Mouse (Mus musculus): ENCODE data around the gene Tfg. TPM values are rescaled to one million over a fixed set of nuclear protein-coding genes. Genes with fewer than 3 reads are reported as not detected.
A peak's percentile ranks its signal among the peaks of the same experiment; 100 is the strongest.

The Tfg gene
- polyA plus RNA-seq, 1 experiment from 2014 or later: 164 TPM

DNA sequence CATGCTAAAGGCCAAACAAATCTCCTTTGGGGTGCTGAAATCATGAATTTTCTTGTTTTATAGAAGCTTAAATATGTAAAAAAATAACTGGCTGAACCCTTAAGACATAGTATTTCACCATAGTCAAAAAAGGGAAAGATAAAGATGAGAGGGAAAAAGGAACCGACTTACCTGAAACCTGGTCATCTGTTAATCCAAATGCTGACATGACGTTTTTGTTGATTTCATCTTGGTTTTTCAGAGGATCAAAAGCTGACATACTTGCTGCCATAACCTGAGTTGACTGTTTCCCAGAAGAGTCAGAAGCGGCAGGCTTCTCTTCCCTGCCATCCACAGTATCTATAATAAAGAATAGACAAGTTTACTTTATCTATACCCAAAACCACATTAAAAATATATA is 16.4 kb downstream of the Tfg start:
- Histone ChIP-seq H3K4me3 (ENCODE audit: low read length) (no peak overlapping the region), H3K9me3 (ENCODE audit: control insufficient read depth, low read length) (no peaks in the 10 kb centered on the region), H3K36me3 (ENCODE audit: control insufficient read depth, insufficient read depth, low read length) (peaks cover 22% of the 10 kb centered on the region), H3K27me3 (replicated peaks; ENCODE audit: control insufficient read depth, insufficient read depth, low read length) (no peaks in the 10 kb centered on the region), H3K4me2 (ENCODE audit: low read length) (no peak overlapping the region), H3K4me1 (ENCODE audit: control insufficient read depth, insufficient read depth, low read depth, low read length) (no peaks in the 10 kb centered on the region), H3K27ac (ENCODE audit: low read depth, low read length) (no peak overlapping the region), H3K9ac (ENCODE audit: low read depth, low read length) (no peak overlapping the region)
- WGBS: 94% methylated on average over 3 of the region's 3 CpGs
- no peak for ATAC-seq

DNA sequence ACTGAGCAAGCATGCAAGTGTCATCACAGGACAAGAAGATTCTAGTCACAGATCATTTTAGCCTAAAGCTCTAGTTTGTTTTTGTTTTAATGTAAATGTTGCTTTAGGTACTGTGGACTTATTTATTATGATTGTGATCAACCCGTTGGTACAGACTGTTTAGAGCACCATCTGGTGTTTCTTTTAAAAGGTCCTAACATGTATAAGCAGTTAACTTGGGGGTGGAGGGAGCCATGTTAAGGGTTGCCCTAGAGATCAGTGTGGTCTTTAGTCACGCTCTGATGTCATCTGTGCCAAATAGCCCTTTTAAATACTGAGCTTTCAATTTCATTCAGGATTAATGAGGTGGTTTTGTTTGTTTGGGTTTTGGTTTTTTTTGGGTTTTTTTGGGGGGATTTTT is 20.8 kb downstream of the Tfg start:
- WGBS: 45% methylated on average over 2 of the region's 2 CpGs
- H3K36me3 ChIP-seq (ENCODE audit: control insufficient read depth, insufficient read depth, low read length): peaks cover 16% of the 10 kb centered on the region
- H3K9ac ChIP-seq (ENCODE audit: low read depth, low read length): no peak overlapping the region
- no peak for ATAC-seq
- H3K4me2 ChIP-seq (ENCODE audit: low read length): no peak overlapping the region
- no peak overlapping the region for H3K4me3 ChIP-seq (ENCODE audit: low read length)
- no peaks in the 10 kb centered on the region for H3K4me1 ChIP-seq (ENCODE audit: control insufficient read depth, insufficient read depth, low read depth, low read length)
- no peaks in the 10 kb centered on the region for H3K9me3 ChIP-seq (ENCODE audit: control insufficient read depth, low read length)
- no peak overlapping the region for H3K27ac ChIP-seq (ENCODE audit: low read depth, low read length)
- H3K27me3 ChIP-seq (replicated peaks; ENCODE audit: control insufficient read depth, insufficient read depth, low read length): no peaks in the 10 kb centered on the region

- H3K36me3 ChIP-seq (ENCODE audit: control insufficient read depth, insufficient read depth, low read length): peaks cover 8% of the 10 kb centered on the region
Observed at GRCm38 (mm10) chr16:56690715-56691114, 26.5 kb downstream of the Tfg start.

DNA sequence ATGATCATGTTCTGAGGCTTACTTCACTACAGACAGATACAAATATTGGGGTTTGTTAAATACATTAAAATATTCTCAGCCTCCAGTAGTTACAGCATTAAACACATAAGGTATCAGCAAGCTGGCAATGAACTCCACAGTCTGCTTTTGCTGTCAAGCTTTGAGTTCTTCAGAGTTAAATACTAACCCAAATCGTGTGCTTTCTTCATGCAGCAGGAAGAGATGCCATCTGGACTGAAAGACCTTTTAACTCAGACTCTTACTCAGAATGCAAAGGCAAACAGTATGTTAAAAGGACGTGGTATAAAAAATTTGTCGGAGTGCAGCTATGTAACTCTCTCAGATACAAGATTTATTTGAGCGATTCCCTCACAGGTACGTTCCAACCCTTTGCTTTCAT is 30.5 kb downstream of the Tfg start:
- no peaks in the 10 kb centered on the region for H3K4me1 ChIP-seq (ENCODE audit: control insufficient read depth, insufficient read depth, low read depth, low read length)
- peaks cover 13% of the 10 kb centered on the region for H3K36me3 ChIP-seq (ENCODE audit: control insufficient read depth, insufficient read depth, low read length)
- H3K27ac ChIP-seq (ENCODE audit: low read depth, low read length): no peak overlapping the region
- WGBS: 91% methylated on average over 5 of the region's 5 CpGs
- no peaks in the 10 kb centered on the region for H3K9me3 ChIP-seq (ENCODE audit: control insufficient read depth, low read length)
- no peak overlapping the region for H3K4me3 ChIP-seq (ENCODE audit: low read length)
- H3K4me2 ChIP-seq (ENCODE audit: low read length): no peak overlapping the region
- no peaks in the 10 kb centered on the region for H3K27me3 ChIP-seq (replicated peaks; ENCODE audit: control insufficient read depth, insufficient read depth, low read length)
- no peak for ATAC-seq
- H3K9ac ChIP-seq (ENCODE audit: low read depth, low read length): no peak overlapping the region

More at GRCm38 (mm10) chr16:56690715-56691114, 26.5 kb downstream of the Tfg start:
- 83% methylated on average over 7 of the region's 7 CpGs for WGBS
- H3K4me3 ChIP-seq (ENCODE audit: low read length): no peak overlapping the region
- ATAC-seq: no peak
- H3K9me3 ChIP-seq (ENCODE audit: control insufficient read depth, low read length): no peaks in the 10 kb centered on the region
- H3K9ac ChIP-seq (ENCODE audit: low read depth, low read length): no peak overlapping the region
- no peaks in the 10 kb centered on the region for H3K4me1 ChIP-seq (ENCODE audit: control insufficient read depth, insufficient read depth, low read depth, low read length)
- no peak overlapping the region for H3K27ac ChIP-seq (ENCODE audit: low read depth, low read length)
- no peak overlapping the region for H3K4me2 ChIP-seq (ENCODE audit: low read length)
- H3K27me3 ChIP-seq (replicated peaks; ENCODE audit: control insufficient read depth, insufficient read depth, low read length): no peaks in the 10 kb centered on the region

DNA sequence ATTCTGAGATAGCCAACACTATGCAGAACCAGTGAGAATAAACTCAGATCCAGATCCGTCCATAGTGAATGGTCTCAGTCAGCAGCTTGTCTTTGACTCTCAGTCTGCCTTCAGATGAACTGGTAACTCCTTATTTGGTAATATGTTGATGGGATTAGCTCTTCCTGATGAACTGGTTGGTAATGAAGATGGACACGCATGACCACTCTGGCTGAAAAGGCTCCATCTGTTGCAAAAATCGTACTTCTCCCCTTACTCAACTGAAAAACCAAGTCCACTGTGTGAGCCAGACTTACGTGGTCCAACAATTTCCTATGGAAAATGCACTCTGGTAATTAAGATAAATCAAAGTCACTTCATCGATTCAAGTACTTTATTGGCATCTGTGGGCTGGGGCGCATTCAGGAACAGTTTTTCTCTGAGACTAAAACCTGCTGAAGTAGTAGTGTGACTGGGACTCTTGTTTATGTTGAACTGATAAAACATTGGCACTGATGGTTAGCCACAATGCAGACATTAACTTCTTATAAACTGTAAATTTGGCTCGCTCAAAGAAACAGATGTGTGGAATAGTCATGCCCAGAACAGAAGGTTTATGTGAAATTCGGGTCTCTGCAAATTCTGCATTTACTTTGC is 36.1 kb downstream of the Tfg start:
- no peaks in the 10 kb centered on the region for H3K27me3 ChIP-seq (replicated peaks; ENCODE audit: control insufficient read depth, insufficient read depth, low read length)
- no peak overlapping the region for H3K27ac ChIP-seq (ENCODE audit: low read depth, low read length)
- H3K9me3 ChIP-seq (ENCODE audit: control insufficient read depth, low read length): no peaks in the 10 kb centered on the region
- no peak overlapping the region for H3K4me3 ChIP-seq (ENCODE audit: low read length)
- no peaks in the 10 kb centered on the region for H3K4me1 ChIP-seq (ENCODE audit: control insufficient read depth, insufficient read depth, low read depth, low read length)
- H3K9ac ChIP-seq (ENCODE audit: low read depth, low read length): no peak overlapping the region
- H3K4me2 ChIP-seq (ENCODE audit: low read length): no peak overlapping the region
- WGBS: 68% methylated on average over 8 of the region's 8 CpGs
- ATAC-seq: peak; percentile 59; the same call in 1 of the 2 replicates
- H3K36me3 ChIP-seq (ENCODE audit: control insufficient read depth, insufficient read depth, low read length): peaks cover 8% of the 10 kb centered on the region; the same call in 1 of the 2 replicates

- H3K27ac ChIP-seq (ENCODE audit: low read depth, low read length): no peak overlapping the region
- peak; percentile 89 for ATAC-seq
- H3K9ac ChIP-seq (ENCODE audit: low read depth, low read length): no peak overlapping the region
- H3K4me3 ChIP-seq (ENCODE audit: low read length): no peak overlapping the region
- 67% methylated on average over 4 of the region's 4 CpGs for WGBS
- H3K4me1 ChIP-seq (ENCODE audit: control insufficient read depth, insufficient read depth, low read depth, low read length): no peaks in the 10 kb centered on the region
- H3K4me2 ChIP-seq (ENCODE audit: low read length): no peak overlapping the region
- no peaks in the 10 kb centered on the region for H3K36me3 ChIP-seq (ENCODE audit: control insufficient read depth, insufficient read depth, low read length)
- no peaks in the 10 kb centered on the region for H3K27me3 ChIP-seq (replicated peaks; ENCODE audit: control insufficient read depth, insufficient read depth, low read length)
- H3K9me3 ChIP-seq (ENCODE audit: control insufficient read depth, low read length): no peaks in the 10 kb centered on the region
Observed at GRCm38 (mm10) chr16:56677146-56677545, 40.1 kb downstream of the Tfg start.

GRCm38 (mm10) chr16:56673420-56673819 is 43.8 kb downstream of the Tfg start:
- 81% methylated on average over 2 of the region's 2 CpGs for WGBS
- no peaks in the 10 kb centered on the region for H3K36me3 ChIP-seq (ENCODE audit: control insufficient read depth, insufficient read depth, low read length)
- H3K27ac ChIP-seq (ENCODE audit: low read depth, low read length): no peak overlapping the region
- H3K4me2 ChIP-seq (ENCODE audit: low read length): no peak overlapping the region
- H3K4me3 ChIP-seq (ENCODE audit: low read length): no peak overlapping the region
- H3K27me3 ChIP-seq (replicated peaks; ENCODE audit: control insufficient read depth, insufficient read depth, low read length): no peaks in the 10 kb centered on the region
- no peaks in the 10 kb centered on the region for H3K4me1 ChIP-seq (ENCODE audit: control insufficient read depth, insufficient read depth, low read depth, low read length)
- H3K9ac ChIP-seq (ENCODE audit: low read depth, low read length): no peak overlapping the region
- no peaks in the 10 kb centered on the region for H3K9me3 ChIP-seq (ENCODE audit: control insufficient read depth, low read length)
- no peak for ATAC-seq

- Histone ChIP-seq H3K36me3 (ENCODE audit: control insufficient read depth, insufficient read depth, low read length) (no peaks in the 10 kb centered on the region), H3K27me3 (replicated peaks; ENCODE audit: control insufficient read depth, insufficient read depth, low read length) (no peaks in the 10 kb centered on the region), H3K27ac (ENCODE audit: low read depth, low read length) (no peak overlapping the region), H3K4me1 (ENCODE audit: control insufficient read depth, insufficient read depth, low read depth, low read length) (no peaks in the 10 kb centered on the region), H3K4me3 (ENCODE audit: low read length) (no peak overlapping the region), H3K4me2 (ENCODE audit: low read length) (no peak overlapping the region), H3K9me3 (ENCODE audit: control insufficient read depth, low read length) (no peaks in the 10 kb centered on the region), H3K9ac (ENCODE audit: low read depth, low read length) (no peak overlapping the region)
- WGBS: 82% methylated on average over 8 of the region's 8 CpGs
- no peak for ATAC-seq
Observed at GRCm38 (mm10) chr16:56670941-56671340, 46.3 kb downstream of the Tfg start.

DNA sequence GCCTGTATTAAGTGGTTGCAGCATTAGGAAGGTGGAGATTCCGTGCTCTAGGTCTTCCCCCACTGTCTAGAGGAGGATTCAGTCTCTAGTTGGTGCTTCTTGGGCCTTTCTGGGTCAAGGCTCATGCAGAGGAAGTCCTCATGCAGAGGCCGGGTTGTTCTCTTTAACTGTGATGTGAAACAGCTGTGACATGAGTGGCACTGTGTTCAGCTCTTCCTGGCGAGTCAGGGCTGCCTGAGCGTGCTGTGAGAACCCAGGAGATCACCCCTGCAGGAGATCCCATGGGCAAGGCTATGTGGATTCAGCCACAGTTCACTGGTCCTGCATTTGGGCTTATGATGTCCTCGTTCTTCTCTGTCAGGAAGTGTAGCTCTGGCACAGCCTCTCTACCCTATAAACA is 47.7 kb downstream of the Tfg start:
- Histone ChIP-seq H3K4me3 (ENCODE audit: low read length) (no peak overlapping the region), H3K9me3 (ENCODE audit: control insufficient read depth, low read length) (no peaks in the 10 kb centered on the region), H3K4me2 (ENCODE audit: low read length) (no peak overlapping the region), H3K27me3 (replicated peaks; ENCODE audit: control insufficient read depth, insufficient read depth, low read length) (no peaks in the 10 kb centered on the region), H3K27ac (ENCODE audit: low read depth, low read length) (no peak overlapping the region), H3K36me3 (ENCODE audit: control insufficient read depth, insufficient read depth, low read length) (no peaks in the 10 kb centered on the region), H3K9ac (ENCODE audit: low read depth, low read length) (no peak overlapping the region), H3K4me1 (ENCODE audit: control insufficient read depth, insufficient read depth, low read depth, low read length) (no peaks in the 10 kb centered on the region)
- no peak for ATAC-seq
- WGBS: 90% methylated on average over 5 of the region's 5 CpGs

- Histone ChIP-seq H3K4me3 (ENCODE audit: low read length) (no peak overlapping the region), H3K9me3 (ENCODE audit: control insufficient read depth, low read length) (no peaks in the 10 kb centered on the region), H3K4me1 (ENCODE audit: control insufficient read depth, insufficient read depth, low read depth, low read length) (no peaks in the 10 kb centered on the region), H3K36me3 (ENCODE audit: control insufficient read depth, insufficient read depth, low read length) (no peaks in the 10 kb centered on the region), H3K27ac (ENCODE audit: low read depth, low read length) (no peak overlapping the region), H3K27me3 (replicated peaks; ENCODE audit: control insufficient read depth, insufficient read depth, low read length) (no peaks in the 10 kb centered on the region), H3K9ac (ENCODE audit: low read depth, low read length) (no peak overlapping the region), H3K4me2 (ENCODE audit: low read length) (no peak overlapping the region)
- ATAC-seq: no peak
Observed at GRCm38 (mm10) chr16:56658866-56659265, 58.4 kb downstream of the Tfg start.
